Mouse (Mus musculus): ENCODE measurements around the gene Cwf19l1. TPM values are rescaled to one million over a fixed set of nuclear protein-coding genes. Genes with fewer than 3 reads are reported as not detected.

Cwf19l1 gene
- polyA plus RNA-seq, 1 experiment from 2014 or later = 22.4 TPM

DNA sequence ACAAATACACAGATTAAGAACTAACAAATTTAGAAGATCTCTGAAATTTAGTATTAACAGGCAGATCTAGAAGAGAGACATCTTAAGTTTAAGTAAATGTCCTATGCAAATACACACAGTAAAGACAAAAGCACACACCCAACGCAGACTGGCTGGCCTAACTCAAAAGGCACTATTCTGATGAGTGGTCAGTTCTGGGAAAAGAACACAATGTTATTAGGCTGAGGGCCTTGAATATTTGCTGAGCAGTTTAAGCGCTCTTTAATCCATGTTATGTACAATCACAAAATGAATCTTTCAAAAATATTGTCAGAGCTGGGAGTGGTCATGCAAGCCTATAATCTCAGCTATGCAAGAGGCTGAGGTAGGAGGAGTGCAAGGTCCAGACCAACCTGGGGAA is 70.9 kb downstream of the Cwf19l1 start:
- ATAC-seq (replicated peaks; ENCODE audit: insufficient number of reproducible peaks, low FRiP score, low TSS enrichment) = no peak
- H3K36me3 ChIP-seq (ENCODE audit: control insufficient read depth, insufficient read depth, low read length) = 0 out of 2 replicates have a peak, but pooled peaks cover 2% of the 10 kb centered on the region
- 92% methylated on average over 2 of the region's 2 CpGs for WGBS (ENCODE audit: insufficient replicate concordance)

DNA sequence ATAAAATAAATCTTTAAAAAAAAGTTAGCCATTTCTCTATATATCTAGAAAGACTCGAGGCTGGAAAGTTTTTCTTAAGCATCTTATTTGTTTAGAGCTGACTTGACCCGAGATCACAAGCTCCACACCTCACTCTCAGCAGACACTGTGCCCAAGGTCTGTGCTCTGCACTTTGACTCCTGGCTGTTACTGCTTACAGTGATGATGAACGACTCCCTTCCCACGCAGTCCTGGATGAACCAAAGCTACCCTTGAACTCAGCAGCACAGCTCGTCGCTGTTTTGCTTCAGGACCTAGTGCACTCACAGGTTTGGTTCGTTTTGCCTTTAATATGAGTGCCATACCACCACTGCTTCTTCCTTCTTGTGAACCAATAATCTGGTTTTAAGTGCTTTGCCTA is 71.9 kb downstream of the Cwf19l1 start:
- Histone ChIP-seq H3K4me2 (no peak overlapping the region), H3K36me3 (ENCODE audit: control insufficient read depth, insufficient read depth, low read length) (0 out of 2 replicates have a peak, but pooled peaks cover 2% of the 10 kb centered on the region), H3K9ac (ENCODE audit: low read depth, low read length) (no peak overlapping the region), H3K4me3 (ENCODE audit: low read depth, low read length) (no peak overlapping the region), H3K27ac (ENCODE audit: low read depth, low read length) (no peak overlapping the region), H3K9me3 (replicated peaks; ENCODE audit: control insufficient read depth, low read length) (no peaks in the 10 kb centered on the region), H3K4me1 (ENCODE audit: control insufficient read depth, insufficient read depth, low read length) (peaks cover 3% of the 10 kb centered on the region; the same call in 1 of the 2 replicates), H3K27me3 (ENCODE audit: control insufficient read depth, insufficient read depth, low read length) (no peaks in the 10 kb centered on the region)
- ATAC-seq (replicated peaks; ENCODE audit: insufficient number of reproducible peaks, low FRiP score, low TSS enrichment) = no peak
- 84% methylated on average over 7 of the region's 7 CpGs for WGBS (ENCODE audit: insufficient replicate concordance)

More for the DNA sequence above, 70.9 kb downstream of the Cwf19l1 start:
- H3K4me3 ChIP-seq (ENCODE audit: low read depth, low read length) = no peak overlapping the region
- H3K9me3 ChIP-seq (replicated peaks; ENCODE audit: control insufficient read depth, low read length) = no peaks in the 10 kb centered on the region
- no peak overlapping the region for H3K9ac ChIP-seq (ENCODE audit: low read depth, low read length)
- H3K27me3 ChIP-seq (ENCODE audit: control insufficient read depth, insufficient read depth, low read length) = no peaks in the 10 kb centered on the region
- peaks cover 3% of the 10 kb centered on the region; the same call in 1 of the 2 replicates for H3K4me1 ChIP-seq (ENCODE audit: control insufficient read depth, insufficient read depth, low read length)
- H3K4me2 ChIP-seq = no peak overlapping the region
- no peak overlapping the region for H3K27ac ChIP-seq (ENCODE audit: low read depth, low read length)

DNA sequence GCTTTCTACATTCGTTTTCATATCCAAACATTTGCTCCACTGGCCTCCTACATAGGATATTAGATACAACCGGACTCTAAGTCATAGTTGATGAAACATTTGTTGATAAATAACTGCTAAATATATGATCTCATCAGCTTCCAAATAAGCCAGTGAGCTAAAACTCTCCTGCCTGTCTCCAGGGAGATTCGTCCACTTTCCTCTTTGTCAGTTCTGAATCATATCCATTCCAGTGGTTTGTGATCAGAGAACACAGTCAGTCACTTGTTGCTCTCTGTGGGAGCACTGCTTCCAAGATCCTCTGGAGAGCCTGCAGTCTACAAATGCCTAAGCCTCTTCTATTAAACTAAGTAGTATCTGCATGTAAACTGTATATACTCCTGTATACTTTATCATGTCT is 75.5 kb downstream of the Cwf19l1 start:
- Histone ChIP-seq H3K9ac (ENCODE audit: low read depth, low read length) (no peak overlapping the region), H3K4me2 (no peak overlapping the region), H3K36me3 (ENCODE audit: control insufficient read depth, insufficient read depth, low read length) (0 out of 2 replicates have a peak, but pooled peaks cover 2% of the 10 kb centered on the region), H3K4me3 (ENCODE audit: low read depth, low read length) (no peak overlapping the region), H3K4me1 (ENCODE audit: control insufficient read depth, insufficient read depth, low read length) (no peaks in the 10 kb centered on the region), H3K27ac (ENCODE audit: low read depth, low read length) (no peak overlapping the region), H3K9me3 (replicated peaks; ENCODE audit: control insufficient read depth, low read length) (no peaks in the 10 kb centered on the region), H3K27me3 (ENCODE audit: control insufficient read depth, insufficient read depth, low read length) (no peaks in the 10 kb centered on the region)
- WGBS (ENCODE audit: insufficient replicate concordance) = 82% methylated on average over 3 of the region's 3 CpGs
- no peak for ATAC-seq (replicated peaks; ENCODE audit: insufficient number of reproducible peaks, low FRiP score, low TSS enrichment)

Other genes with a start within 250 kb of the Cwf19l1 start
- gene Dnmbp, start 195.7 kb downstream of the Cwf19l1 start, polyA plus RNA-seq (2014; fragmentation: Nextera tagmentation; extraction: Ambion mirVana) = 11.4 and 11.7 TPM in 2 replicates
- 0.77 and 2.0 TPM in 2 replicates for gene Cpn1, start 149.3 kb downstream of the Cwf19l1 start, polyA plus RNA-seq (2014; fragmentation: Nextera tagmentation; extraction: Ambion mirVana)
- gene Cyp2c23, start 106.7 kb downstream of the Cwf19l1 start, polyA plus RNA-seq (2014; fragmentation: Nextera tagmentation; extraction: Ambion mirVana) = 0.20 TPM in 1 of 2 replicates, not detected in the other
- gene Erlin1, start 66.1 kb downstream of the Cwf19l1 start, polyA plus RNA-seq (2014; fragmentation: Nextera tagmentation; extraction: Ambion mirVana) = 14.4 and 16.2 TPM in 2 replicates
- 31.8 and 38.9 TPM in 2 replicates for gene Chuk, start 28.4 kb downstream of the Cwf19l1 start, polyA plus RNA-seq (2014; fragmentation: Nextera tagmentation; extraction: Ambion mirVana)
- 65.5 and 76.0 TPM in 2 replicates for gene Bloc1s2, start 10.6 kb upstream of the Cwf19l1 start, polyA plus RNA-seq (2014; fragmentation: Nextera tagmentation; extraction: Ambion mirVana)
- gene Pkd2l1, start 56.6 kb upstream of the Cwf19l1 start, polyA plus RNA-seq (2014; fragmentation: Nextera tagmentation; extraction: Ambion mirVana) = not detected in 2 replicates
- gene Scd3, start 67.4 kb upstream of the Cwf19l1 start, polyA plus RNA-seq (2014; fragmentation: Nextera tagmentation; extraction: Ambion mirVana) = 0.21 TPM in 1 of 2 replicates, not detected in the other
- 150 and 188 TPM in 2 replicates for gene Scd2, start 157.8 kb upstream of the Cwf19l1 start, polyA plus RNA-seq (2014; fragmentation: Nextera tagmentation; extraction: Ambion mirVana)
- 0.11 and 0.18 TPM in 2 replicates for gene Scd4, start 197.2 kb upstream of the Cwf19l1 start, polyA plus RNA-seq (2014; fragmentation: Nextera tagmentation; extraction: Ambion mirVana)

All from heart, embryonic 11.5 days (tissue).